Mouse (Mus musculus) E14TG2a.4 (cell line): ENCODE results near the gene Slc17a7.

Experiments used
- CTCF ChIP-seq: conservative IDR thresholded peaks from 2 replicates; pipeline ENCODE4 v1.5.1; 2014; ENCODE audit warnings: low read length
- NANOG ChIP-seq: IDR thresholded peaks from 2 replicates; pipeline ENCODE4 v1.6.1; 2014; ENCODE audit warnings: borderline replicate concordance, low read length, mixed read lengths
- POU5F1 ChIP-seq: IDR thresholded peaks from 2 replicates; pipeline ENCODE4 v1.6.1; 2014; ENCODE audit warnings: low read length, borderline replicate concordance

DNA sequence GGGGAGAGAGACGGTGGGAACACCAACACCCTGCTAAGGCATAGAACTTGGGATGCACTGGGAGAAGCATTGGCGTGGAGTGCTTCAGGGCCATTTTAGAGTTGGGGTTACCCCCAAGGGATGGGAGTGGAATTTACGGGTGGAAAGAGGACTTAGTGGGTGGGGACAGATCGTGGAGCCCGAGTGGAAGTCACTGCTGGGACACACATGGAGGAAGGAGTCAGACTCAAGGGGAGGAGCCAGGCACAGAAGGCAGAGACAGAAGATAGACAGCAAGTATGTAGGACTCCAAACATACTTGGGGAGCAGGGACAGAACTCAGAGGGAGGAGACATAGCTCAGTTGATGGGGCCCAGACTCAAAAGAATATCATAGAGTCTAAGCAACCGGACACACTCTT, 1.2 kb upstream of the Slc17a7 start:
- no peak for TF ChIP-seq CTCF
- no peak for TF ChIP-seq NANOG
- TF ChIP-seq POU5F1, result no peak
